Mouse (Mus musculus) embryo, embryonic 11 days (tissue): ENCODE data around the gene Ttll4.

Source experiments
- DNase-seq: peaks from one replicate; pipeline ENCODE4 v3.0.0-alpha.2; 2015

Gene Ttll4

GRCm38 (mm10) chr1:74712461-74713098, 51.0 kb downstream of the Ttll4 start:
- no peak for DNase-seq

GRCm38 (mm10) chr1:74713099-74713858, 51.7 kb downstream of the Ttll4 start, which contains the start of gene Cyp27a1:
Gene Cyp27a1 (plus strand): TSS chr1:74713574.
- DNase-seq = peak; percentile 86

GRCm38 (mm10) chr1:74713859-74714730, 52.5 kb downstream of the Ttll4 start:
- no peak for DNase-seq

- no peak for DNase-seq
Measured at GRCm38 (mm10) chr1:74714967-74715366, 53.4 kb downstream of the Ttll4 start.

- peak; percentile 78 for DNase-seq
Measured at GRCm38 (mm10) chr1:74715468-74715867, 53.9 kb downstream of the Ttll4 start.

GRCm38 (mm10) chr1:74715886-74716285, 54.3 kb downstream of the Ttll4 start:
- no peak for DNase-seq

- no peak for DNase-seq
Measured at GRCm38 (mm10) chr1:74718113-74718512, 56.6 kb downstream of the Ttll4 start.

- DNase-seq = no peak
Measured at GRCm38 (mm10) chr1:74719281-74719680, 57.7 kb downstream of the Ttll4 start.

- DNase-seq = no peak
Measured at GRCm38 (mm10) chr1:74721657-74722056, 60.1 kb downstream of the Ttll4 start.

- DNase-seq = peak; percentile 22
Measured at GRCm38 (mm10) chr1:74723748-74724147, 62.2 kb downstream of the Ttll4 start.

GRCm38 (mm10) chr1:74726114-74726513, 64.6 kb downstream of the Ttll4 start:
- no peak for DNase-seq

- DNase-seq = no peak
Measured at GRCm38 (mm10) chr1:74726674-74727073, 65.1 kb downstream of the Ttll4 start.

- DNase-seq = no peak
Measured at GRCm38 (mm10) chr1:74728446-74728845, 66.9 kb downstream of the Ttll4 start.

- no peak for DNase-seq
Measured at GRCm38 (mm10) chr1:74736977-74737376, 75.4 kb downstream of the Ttll4 start.

- no peak for DNase-seq
Measured at GRCm38 (mm10) chr1:74737500-74737899, 76.0 kb downstream of the Ttll4 start.

GRCm38 (mm10) chr1:74740846-74741245, 79.3 kb downstream of the Ttll4 start:
- no peak for DNase-seq

- no peak for DNase-seq
Measured at GRCm38 (mm10) chr1:74747335-74747734, 85.8 kb downstream of the Ttll4 start.

- DNase-seq = peak; percentile 75
Measured at GRCm38 (mm10) chr1:74748643-74749271, 87.2 kb downstream of the Ttll4 start, which contains the start of gene Prkag3. Gene Prkag3 (minus strand): TSS chr1:74749221.

- DNase-seq = peak; percentile 12
Measured at GRCm38 (mm10) chr1:74749301-74749700, 87.8 kb downstream of the Ttll4 start.

- no peak for DNase-seq
Measured at GRCm38 (mm10) chr1:74750683-74751082, 89.1 kb downstream of the Ttll4 start.

- DNase-seq = no peak
Measured at GRCm38 (mm10) chr1:74752150-74752549, 90.6 kb downstream of the Ttll4 start.

- no peak for DNase-seq
Measured at GRCm38 (mm10) chr1:74752833-74753232, 91.3 kb downstream of the Ttll4 start.
